Mouse (Mus musculus) cerebellum, postnatal 14 days (tissue): Measurements from ENCODE around the gene Casc3.
A peak's percentile ranks its signal among the peaks of the same experiment; 100 is the strongest.

Experiments used
- DNase-seq, 2 experiments: peaks; one replicate each; pipeline ENCODE4 v3.0.0; 2021; ENCODE audit warnings: mixed read lengths in 2 of 2

Casc3 gene

DNA sequence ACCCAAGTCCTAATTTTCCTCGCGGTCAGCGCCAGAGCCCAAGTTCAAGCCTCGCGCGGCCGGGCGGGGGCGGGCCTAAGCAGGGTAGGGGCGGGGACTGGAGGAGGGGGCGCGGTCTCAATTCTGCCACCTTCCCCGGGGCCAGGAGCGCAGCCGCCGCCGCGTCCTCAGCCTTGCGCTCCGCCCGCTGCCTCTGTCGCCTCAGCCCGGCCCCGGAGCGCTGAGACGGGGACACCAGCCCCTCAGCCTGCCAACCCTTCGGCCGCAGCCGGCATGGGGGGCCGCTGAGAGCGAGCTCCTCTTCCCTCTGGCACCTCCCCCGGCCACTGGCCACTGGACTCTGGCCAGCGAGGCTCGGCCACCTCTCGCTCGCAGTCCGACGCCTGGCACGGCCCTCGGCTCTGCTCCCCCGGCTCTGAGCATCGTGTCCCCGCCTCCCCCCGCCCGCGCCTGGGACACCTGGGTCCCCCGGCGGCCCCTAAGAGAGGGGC, 32.0 kb downstream of the Casc3 start, which contains the start of gene Rapgefl1:
Rapgefl1 (plus strand) TSS at position 135 of the 491 bp plus-strand sequence.
- DNase-seq, result peak; percentile 90 to 91

- peak in 1 of 2 experiments; percentile 53 for DNase-seq
These were observed 32.6 kb downstream of the Casc3 start for GRCm38 (mm10) chr11:98837231-98837704.

GRCm38 (mm10) chr11:98837917-98838316, 33.2 kb downstream of the Casc3 start:
- DNase-seq, result no peak

GRCm38 (mm10) chr11:98838512-98838911, 33.8 kb downstream of the Casc3 start:
- peak; percentile 40 to 50 for DNase-seq

GRCm38 (mm10) chr11:98839402-98839801, 34.7 kb downstream of the Casc3 start:
- DNase-seq, result no peak

DNA sequence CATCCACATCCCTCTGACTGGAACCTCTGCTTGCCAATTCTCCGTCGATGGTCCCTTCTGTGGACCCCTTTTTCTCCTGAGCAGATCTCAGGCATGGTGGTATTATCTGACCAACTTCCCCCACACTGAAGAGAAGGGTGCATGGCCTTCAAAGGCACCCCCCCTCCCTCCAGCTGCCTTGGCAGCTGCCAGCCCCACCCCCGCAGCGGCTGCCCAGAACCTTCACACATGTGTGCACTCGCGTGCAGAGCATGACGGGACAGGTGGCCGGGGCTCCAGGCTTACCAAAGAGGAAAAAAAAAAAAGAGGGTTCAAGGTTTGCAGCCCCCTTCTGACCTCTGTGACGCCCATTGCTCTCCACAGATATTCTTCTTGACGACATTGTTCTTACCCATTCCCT, 35.2 kb downstream of the Casc3 start:
- DNase-seq, result no peak

- peak; percentile 78 to 83 for DNase-seq
These were observed 41.3 kb downstream of the Casc3 start for GRCm38 (mm10) chr11:98846016-98846415.

- no peak for DNase-seq
These were observed 42.3 kb downstream of the Casc3 start for GRCm38 (mm10) chr11:98846865-98847604.

GRCm38 (mm10) chr11:98849196-98849894, 44.6 kb downstream of the Casc3 start:
- no peak for DNase-seq

DNA sequence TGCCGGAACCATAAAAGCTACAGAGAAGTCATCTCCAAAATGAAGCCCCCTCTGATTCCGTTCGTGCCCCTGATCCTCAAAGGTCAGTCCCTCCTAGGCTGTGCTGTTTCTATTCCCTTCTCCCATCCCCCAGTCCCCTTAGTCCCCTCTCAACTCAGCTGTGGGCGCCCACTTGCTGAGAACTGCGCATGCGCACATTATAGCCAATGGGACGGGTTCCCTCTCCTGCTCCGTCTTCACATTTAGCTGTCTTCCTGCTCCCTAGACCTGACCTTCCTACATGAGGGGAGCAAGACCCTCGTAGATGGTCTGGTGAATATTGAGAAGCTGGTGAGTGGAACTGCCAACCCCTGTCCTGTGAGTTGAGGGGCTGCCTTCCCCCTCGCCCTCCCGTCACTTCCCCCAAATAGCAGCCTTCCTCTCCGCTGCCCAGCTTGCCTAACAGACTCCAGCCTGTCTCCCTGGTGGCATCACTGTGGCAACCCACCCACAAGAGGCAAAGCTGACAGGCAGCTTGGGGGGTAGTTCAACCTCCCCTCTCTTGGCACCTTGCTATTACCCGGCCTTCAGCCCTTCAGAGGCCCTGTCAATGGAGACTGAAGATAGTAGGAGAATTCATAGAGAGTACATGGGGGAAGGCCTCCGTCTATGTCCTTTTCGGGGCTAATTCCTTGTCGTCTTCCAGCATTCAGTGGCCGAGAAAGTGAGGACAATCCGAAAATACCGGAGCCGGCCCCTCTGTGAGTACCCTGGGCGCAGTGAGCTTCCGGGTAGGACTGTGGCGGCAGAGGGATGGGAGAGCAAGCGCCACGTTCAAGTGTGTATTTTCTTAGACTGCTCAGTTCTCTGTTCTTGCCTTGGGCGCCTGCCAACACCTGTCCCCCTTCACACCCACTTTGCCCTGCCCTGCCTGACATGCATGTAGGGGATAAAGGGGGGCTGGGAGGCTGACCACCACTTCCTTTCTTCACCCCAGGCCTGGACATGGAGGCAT, 45.7 kb downstream of the Casc3 start:
- DNase-seq, result peak; percentile 53 to 70

- DNase-seq, result no peak
These were observed 49.4 kb downstream of the Casc3 start for GRCm38 (mm10) chr11:98854116-98854515.

DNA sequence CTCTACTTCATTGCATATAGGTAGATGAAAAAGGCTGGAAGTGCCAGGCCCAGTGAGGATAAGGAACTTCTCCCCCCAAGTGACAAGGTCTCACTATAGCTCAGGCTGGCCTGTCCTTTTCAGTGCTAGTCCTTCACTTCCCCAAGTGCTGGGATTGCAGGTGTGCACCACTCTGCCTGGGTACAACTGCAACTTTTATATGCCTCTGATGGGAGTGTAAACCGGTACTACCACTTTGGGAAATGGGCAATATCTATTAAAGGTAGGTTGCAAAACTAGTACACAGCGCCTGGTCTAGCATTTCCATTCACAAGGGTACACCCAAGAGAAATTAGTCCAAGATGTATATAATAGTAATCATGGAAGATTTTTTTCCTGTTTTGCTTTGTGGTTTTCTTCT, 50.0 kb downstream of the Casc3 start:
- DNase-seq, result no peak

GRCm38 (mm10) chr11:98858759-98859731, 54.3 kb downstream of the Casc3 start:
- DNase-seq, result peak; percentile 93 to 96

DNA sequence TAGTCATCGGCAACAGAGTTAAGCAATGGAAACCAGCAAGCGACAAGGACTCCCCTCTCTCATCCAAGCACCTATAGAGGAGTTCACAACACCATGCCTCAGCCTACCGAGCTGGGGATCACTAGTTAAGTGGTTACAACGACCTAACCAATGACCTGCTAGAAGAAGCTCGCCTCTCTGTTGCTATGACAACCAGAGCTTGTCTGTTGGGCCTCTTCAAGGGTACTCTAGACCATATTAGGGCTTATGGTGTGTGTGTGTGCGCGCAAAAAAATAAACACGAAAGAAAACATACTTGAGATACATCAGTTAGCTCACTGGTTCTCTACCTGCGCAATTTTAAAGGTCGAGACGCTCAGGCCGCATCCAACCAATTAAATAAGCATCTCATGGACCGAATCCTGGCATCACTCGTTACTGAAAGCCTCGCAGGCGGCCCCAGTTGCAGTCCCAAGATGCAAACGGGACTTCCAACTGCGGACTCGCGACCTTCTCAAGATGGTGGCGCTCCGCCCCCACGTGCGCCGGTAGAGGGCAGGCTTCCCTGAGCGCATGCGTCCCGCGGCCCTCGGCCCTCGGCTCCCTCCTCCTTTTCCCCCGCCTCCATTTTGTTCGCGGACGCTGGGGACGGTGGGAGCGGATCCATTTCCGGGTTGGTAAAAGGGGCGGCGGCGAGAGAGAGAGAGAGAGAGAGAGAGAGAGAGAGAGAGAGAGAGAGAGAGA, 58.5 kb downstream of the Casc3 start, which contains the start of gene Wipf2:
Wipf2 (plus strand) TSS at position 611 of the 723 bp plus-strand sequence.
- DNase-seq, result peak; percentile 98

GRCm38 (mm10) chr11:98863751-98864429, 59.2 kb downstream of the Casc3 start:
- no peak for DNase-seq

DNA sequence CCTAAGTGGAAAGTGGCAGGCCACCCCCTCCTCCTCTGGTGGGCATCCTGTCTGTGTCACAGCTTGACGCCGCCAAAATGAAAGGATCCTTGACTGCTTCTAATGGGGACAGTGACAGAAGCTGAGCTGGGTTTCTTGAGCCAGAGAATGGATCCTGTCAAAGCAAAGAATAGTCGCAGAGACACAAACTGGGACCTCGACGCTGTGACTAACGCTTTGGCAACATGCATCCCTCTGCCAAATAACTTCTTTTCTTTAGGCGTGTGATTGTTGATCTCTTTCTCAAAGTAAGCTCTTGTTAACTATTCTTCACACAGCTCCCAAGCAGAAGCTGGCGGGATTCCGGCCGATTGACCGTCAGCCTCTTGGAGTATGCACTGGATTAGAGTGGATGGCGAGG, 62.6 kb downstream of the Casc3 start:
- DNase-seq, result peak; percentile 43 to 44

DNA sequence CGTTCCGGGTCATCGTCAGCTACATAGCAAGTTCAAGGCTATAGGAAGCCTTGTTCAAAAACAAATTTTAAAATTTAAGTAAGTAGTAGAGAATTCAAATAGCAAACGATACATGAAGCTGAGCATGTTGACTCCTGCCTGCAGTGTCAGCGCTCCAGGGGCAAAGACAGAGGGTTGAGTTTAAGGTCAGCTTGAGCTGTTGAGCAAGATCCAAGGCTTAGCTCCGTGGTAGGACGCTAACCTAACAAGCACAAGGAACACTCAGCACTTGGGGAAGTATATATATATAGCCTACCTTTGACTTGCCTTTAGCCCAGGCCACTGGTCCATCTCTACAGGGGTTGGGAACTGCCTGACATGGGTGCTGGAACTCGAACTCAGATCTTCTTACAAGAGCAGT, 65.2 kb downstream of the Casc3 start:
- DNase-seq, result no peak

DNA sequence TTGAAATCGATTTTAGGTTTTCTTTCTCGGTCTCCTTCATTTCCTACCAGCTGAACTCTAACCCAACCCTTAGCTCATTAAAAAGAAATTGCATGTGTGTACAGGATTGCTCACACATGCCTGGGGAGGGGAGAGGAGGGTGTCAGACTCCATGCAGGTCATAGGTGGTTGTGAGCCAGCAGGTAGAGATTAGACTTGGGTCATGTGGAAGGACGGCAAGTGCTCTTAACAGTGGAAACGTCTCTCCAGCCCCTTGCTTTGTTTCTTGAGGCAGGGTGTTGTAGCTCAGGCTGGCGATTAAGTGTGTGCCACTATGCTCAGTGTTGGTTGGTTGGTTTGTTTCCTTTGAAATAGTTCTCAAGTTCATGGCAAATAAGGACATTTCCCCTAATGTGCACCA, 66.1 kb downstream of the Casc3 start:
- no peak for DNase-seq

DNA sequence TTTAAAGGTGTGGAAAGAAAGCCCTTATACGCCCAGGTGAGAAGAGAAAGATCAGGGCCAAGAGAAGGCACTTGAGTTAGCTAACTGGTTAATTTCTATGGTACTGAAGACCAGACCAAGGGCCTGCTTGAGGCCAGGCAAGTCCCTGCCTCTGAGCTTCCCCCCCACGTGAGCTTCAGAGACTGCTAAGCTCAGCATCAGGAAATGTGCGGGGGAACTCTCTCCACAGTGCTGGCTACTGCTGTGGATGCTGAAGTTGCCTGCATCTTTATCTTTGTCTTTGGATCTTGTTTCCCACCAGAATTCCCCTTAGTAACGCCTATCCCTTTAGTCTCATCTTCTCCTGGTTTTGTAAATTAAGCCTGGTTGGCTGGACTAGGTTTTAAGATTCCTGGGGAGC, 66.7 kb downstream of the Casc3 start:
- DNase-seq, result no peak

DNA sequence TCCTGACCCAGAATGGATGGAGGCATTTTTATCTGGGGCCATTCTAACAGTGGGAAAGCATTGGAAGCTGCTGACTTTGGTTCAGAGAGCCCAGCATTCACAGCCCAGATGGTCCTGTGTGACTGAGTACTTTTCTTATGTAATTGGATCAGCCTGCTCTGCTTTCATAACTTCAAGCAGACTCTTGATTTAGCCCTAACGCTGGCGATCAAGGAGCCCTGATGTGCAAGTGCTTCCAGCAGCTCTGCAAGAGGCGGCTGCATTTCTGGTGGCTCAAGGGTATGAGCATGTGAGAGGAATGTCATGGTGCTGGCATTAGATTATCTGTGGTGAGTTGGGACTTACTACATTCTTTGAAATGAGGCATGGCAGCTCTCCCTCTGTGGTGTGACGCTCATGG, 67.3 kb downstream of the Casc3 start:
- DNase-seq, result no peak
